Mouse (Mus musculus) layer of hippocampus, postnatal 14 days (tissue): ENCODE measurements around the gene Neurl4. TPM values are rescaled to one million over a fixed set of nuclear protein-coding genes. Genes with fewer than 3 reads are reported as not detected.

Experiments used
- DNase-seq, 2 experiments: peaks; one replicate each; pipeline ENCODE4 v3.0.0; 2021 to 2022; ENCODE audit warnings: low spot score in 2 of 2, mixed read lengths in 1 of 2
- total RNA-seq, 2 experiments: library from RNA; stranded (reverse); gene quantifications; 2 replicates each; pipeline ENCODE4 v1.2.3; 2021

The Neurl4 gene
- total RNA-seq, 2 experiments from 2014 or later = 108 to 124 TPM

- peak; percentile 57 to 72 for DNase-seq
These were observed 19.8 kb upstream of the Neurl4 start, which contains the start of gene Kctd11 for GRCm38 (mm10) chr11:69880853-69881603. Gene Kctd11, minus strand, starts transcription at chr11:69881406.

- DNase-seq = no peak
These were observed 18.8 kb upstream of the Neurl4 start for GRCm38 (mm10) chr11:69881787-69882670.

DNA sequence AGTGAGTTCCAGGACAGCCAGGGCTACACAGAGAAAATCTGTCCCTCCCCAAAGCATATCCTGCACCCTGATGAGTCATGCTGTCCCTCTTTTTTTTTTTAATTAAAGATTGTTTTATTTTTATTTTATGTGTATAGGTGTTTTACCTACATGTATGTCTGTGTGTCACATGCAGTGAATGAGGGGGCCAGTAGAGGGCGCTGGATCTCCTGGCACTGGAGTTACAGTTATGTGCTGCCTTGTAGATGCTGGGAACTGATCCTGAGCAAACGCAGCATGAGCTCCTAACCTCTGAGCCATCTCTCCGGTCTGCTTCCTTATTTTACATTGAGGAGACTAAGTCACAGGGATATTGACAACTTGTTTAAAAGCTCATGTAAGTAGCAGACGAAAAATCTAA lies 17.8 kb upstream of the Neurl4 start:
- no peak for DNase-seq

DNA sequence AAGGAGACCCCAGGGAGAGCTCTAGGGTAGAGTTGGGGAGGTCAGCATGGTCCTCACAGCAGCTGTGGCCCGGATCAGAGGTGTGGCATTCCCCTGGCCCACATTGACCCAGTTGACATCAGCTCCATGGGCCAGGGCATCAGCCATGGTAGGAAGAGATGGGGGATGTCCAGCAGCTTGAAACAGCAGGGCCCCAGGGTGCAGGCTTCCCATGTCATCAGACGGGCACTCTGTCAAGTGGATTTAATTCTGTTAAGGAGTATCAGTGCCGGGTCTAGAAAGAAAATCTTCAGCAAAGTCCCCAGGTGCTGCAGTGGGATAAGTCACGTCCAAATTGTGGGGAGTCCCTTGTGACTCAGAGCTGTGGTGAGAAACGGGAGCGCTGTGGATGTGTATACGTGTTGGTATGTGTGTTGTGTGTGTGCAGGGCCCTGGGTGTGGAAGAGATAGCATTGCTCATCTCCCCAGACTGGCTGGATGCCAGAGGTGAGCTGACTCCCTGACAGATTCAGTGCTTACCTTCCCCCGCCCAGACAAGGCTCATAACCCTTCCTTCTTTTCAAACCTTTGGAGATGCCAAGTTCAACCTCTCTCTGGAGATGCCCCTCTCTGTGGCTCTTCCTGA lies 17.2 kb upstream of the Neurl4 start:
- DNase-seq = no peak

- no peak for DNase-seq
These were observed 16.6 kb upstream of the Neurl4 start for GRCm38 (mm10) chr11:69884240-69884639.

GRCm38 (mm10) chr11:69884663-69885062 lies 16.2 kb upstream of the Neurl4 start:
- no peak for DNase-seq

- no peak for DNase-seq
These were observed 13.8 kb upstream of the Neurl4 start for GRCm38 (mm10) chr11:69886907-69887635.

DNA sequence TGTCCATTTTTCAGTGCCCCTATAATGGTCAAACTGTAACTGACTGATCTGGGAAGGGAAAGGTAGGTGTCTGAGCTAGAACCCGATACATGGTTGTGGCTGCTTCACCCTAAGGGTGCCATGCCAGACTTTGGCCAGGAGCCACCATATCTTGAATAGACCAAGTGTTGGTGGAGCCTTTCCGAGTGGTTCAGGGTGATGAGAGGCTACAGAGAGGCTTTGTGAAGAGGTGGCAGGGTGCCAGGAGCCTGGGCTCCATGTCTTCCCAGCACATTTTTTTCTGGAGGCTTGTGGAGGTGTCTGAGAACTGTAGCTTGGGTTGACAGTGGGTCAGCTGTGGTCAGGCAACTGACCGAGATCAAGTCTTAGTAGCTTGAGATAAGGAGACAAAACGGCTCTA lies 9.4 kb upstream of the Neurl4 start:
- peak in 1 of 2 experiments; percentile 56 for DNase-seq

- DNase-seq = no peak
These were observed 6.2 kb upstream of the Neurl4 start for GRCm38 (mm10) chr11:69894671-69895070.

GRCm38 (mm10) chr11:69895291-69895690 lies 5.6 kb upstream of the Neurl4 start, which contains the start of gene Acap1:
Gene Acap1, minus strand, starts transcription at chr11:69895539.
- DNase-seq = no peak

GRCm38 (mm10) chr11:69899870-69900269 lies 1.0 kb upstream of the Neurl4 start:
- no peak for DNase-seq

DNA sequence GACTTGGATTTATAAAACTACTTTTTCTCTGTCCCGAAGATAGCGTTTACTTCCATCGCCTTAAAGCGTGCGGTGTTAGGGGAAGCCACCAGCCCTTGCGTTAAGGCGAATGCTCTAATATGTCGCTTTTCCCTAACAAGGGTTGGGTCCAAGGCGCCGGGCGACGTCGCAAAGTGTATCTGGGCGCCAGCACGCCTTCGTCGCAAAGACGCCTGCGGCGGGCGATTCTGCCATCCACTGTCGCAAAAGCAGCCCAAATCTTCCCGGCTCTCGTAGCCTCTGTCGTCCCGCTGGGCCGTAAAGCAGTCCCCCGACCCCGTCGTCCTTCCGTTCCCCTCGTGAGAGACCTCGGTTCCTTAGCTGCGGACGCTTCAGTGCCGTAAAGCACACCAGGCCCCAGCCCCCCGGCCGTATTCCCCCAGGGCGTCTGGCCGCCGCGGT lies 554 bp downstream of the Neurl4 start:
- DNase-seq = peak; percentile 96 to 98

GRCm38 (mm10) chr11:69901993-69902392 lies 1.1 kb downstream of the Neurl4 start:
- DNase-seq = no peak

- DNase-seq = no peak
These were observed 2.1 kb downstream of the Neurl4 start for GRCm38 (mm10) chr11:69902972-69903371.

DNA sequence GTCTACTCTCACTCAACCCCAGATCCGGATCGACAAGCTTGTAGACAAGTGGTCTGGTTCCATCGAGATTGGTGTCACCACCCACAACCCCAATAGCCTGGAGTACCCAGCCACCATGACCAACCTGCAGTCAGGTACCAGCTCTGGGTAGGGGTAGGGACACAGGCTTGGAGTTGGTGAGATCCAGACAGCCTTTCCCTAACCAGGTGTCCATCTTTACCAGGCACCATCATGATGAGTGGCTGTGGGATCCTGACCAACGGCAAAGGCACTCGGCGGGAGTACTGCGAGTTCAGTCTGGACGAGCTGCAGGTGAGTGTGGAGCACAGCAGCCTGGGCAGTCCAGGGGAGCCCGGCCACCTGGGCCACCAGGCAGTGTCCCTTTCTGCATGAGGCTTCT lies 3.4 kb downstream of the Neurl4 start:
- DNase-seq = no peak

DNA sequence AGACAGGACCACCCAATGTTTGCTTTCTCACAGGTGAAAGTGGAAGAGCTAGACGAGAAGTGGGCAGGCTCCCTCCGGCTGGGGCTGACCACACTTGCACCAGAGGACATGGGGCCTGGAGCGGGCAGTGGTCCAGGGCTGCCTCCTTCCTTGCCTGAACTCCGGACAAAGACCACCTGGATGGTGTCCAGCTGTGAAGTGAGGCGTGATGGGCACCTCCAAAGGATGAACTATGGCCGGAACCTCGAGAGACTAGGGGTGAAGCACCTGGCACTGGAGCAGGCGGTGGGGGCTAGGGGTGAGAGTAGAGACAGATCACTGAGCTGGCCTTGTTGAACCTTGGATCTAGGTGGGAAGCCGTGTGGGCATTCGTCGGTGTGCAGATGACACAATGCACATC lies 7.8 kb downstream of the Neurl4 start:
- DNase-seq = no peak

DNA sequence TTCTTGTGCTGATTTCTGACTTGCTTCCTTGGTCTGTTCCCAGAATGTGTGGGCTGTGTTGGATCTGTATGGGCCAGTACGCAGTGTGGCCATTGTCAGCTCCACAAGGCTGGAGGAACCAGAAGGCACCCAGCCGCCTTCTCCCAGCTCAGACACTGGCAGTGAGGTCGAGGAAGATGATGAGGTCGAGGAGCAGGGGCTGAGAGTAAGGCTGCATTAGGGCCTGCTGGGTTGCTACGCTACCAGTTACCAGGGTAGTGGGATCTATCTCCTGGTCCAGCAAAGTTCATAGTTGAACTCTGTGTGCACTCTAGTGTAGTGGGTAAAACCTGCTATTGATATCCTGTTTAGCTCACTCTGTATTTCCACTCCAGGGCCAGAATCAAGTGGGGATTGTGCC lies 8.3 kb downstream of the Neurl4 start:
- no peak for DNase-seq

DNA sequence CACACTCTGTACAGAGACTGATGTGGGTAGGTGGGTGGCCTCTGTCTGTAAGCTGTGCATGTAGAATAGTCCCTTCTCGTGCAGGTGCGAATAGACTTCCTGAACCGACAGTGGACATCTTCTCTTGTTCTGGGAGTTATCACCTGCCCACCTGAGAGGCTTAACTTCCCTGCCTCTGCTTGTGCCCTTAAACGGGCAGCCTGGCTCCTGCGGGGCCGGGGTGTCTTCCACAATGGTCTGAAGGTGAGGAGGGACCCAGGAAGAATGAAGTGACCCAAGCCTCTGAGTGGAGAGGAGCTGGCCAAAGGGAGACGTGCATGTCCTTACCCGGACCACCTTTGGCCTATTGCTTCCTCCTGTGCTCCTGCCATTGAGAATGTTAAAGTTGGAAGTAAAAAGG lies 9.3 kb downstream of the Neurl4 start:
- no peak for DNase-seq

GRCm38 (mm10) chr11:69910781-69911560 lies 10.1 kb downstream of the Neurl4 start:
- no peak for DNase-seq

- DNase-seq = no peak
These were observed 10.8 kb downstream of the Neurl4 start for GRCm38 (mm10) chr11:69911701-69912100.
